Mouse (Mus musculus) E14TG2a.4 (cell line): ENCODE measurements around the gene Smtnl1.

Source experiments
- H3K27me3 ChIP-seq: 2 replicates; pipeline ENCODE4 v1.6.1; 2014; ENCODE audit warnings: low read length, control low read depth; ENCODE audit not compliant: insufficient read depth
- H3K36me3 ChIP-seq: 2 replicates; pipeline ENCODE4 v1.6.1; 2014; ENCODE audit warnings: low read length, control low read depth; ENCODE audit not compliant: insufficient read depth
- H3K4me1 ChIP-seq: replicated peaks from 2 replicates; pipeline ENCODE4 v1.6.1; 2014; ENCODE audit warnings: low read depth, low read length, control low read depth
- H3K4me3 ChIP-seq: replicated peaks from 2 replicates; pipeline ENCODE4 v1.5.1; 2014; ENCODE audit warnings: mild to moderate bottlenecking, low read length
- H3K9me3 ChIP-seq: 2 replicates; pipeline ENCODE4 v1.6.1; 2014; ENCODE audit warnings: low read length, control low read depth
- CTCF ChIP-seq: conservative IDR thresholded peaks from 2 replicates; pipeline ENCODE4 v1.5.1; 2014; ENCODE audit warnings: low read length
- NANOG ChIP-seq: IDR thresholded peaks from 2 replicates; pipeline ENCODE4 v1.6.1; 2014; ENCODE audit warnings: borderline replicate concordance, low read length, mixed read lengths
- POU5F1 ChIP-seq: IDR thresholded peaks from 2 replicates; pipeline ENCODE4 v1.6.1; 2014; ENCODE audit warnings: low read length, borderline replicate concordance

Gene Smtnl1

DNA sequence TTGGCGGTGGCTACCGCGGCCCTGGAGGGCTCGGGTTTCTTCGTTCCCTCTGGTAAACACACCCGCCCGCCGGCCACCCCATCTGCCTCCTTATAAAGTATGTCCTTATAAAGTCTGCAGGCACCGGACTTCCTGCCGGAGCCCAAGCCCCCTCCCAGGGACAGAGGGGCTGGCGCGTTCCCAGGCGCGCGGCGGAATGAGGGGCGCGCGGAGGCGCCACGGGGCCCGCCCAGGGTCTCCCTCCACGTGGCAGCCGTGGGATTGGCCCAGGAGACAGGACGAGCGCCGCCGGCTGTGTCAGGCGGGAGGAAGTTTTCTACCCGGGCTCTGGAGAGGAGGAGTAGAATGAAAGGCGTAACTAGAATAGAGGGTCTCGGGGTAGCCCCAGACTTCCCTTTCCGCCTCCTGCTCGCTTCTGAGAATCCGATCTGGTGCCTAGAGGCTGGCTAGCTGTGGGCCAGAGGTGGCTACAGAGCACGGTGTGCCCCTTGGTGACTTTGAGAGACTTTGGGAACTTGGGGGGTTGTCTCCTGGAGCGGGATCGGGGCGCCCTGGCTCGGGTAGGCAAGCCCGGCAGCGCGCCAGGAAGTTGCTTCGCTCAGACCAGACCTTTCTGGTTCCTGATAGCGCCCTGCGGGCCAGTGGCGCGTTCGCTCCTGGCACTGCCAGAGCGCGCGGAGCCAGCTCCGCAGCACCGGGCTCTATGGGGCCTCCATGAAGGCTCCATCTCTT, 17.7 kb upstream of the Smtnl1 start:
- peaks cover 37% of the 10 kb centered on the region for H3K36me3 ChIP-seq
- TF ChIP-seq POU5F1 = no peak
- TF ChIP-seq NANOG = no peak
- no peak for TF ChIP-seq CTCF
- H3K4me1 ChIP-seq = peaks cover 56% of the 10 kb centered on the region
- H3K27me3 ChIP-seq = peaks cover 48% of the 10 kb centered on the region
- H3K9me3 ChIP-seq = no peaks in the 10 kb centered on the region
- H3K4me3 ChIP-seq = peak overlapping the region; percentile 85

DNA sequence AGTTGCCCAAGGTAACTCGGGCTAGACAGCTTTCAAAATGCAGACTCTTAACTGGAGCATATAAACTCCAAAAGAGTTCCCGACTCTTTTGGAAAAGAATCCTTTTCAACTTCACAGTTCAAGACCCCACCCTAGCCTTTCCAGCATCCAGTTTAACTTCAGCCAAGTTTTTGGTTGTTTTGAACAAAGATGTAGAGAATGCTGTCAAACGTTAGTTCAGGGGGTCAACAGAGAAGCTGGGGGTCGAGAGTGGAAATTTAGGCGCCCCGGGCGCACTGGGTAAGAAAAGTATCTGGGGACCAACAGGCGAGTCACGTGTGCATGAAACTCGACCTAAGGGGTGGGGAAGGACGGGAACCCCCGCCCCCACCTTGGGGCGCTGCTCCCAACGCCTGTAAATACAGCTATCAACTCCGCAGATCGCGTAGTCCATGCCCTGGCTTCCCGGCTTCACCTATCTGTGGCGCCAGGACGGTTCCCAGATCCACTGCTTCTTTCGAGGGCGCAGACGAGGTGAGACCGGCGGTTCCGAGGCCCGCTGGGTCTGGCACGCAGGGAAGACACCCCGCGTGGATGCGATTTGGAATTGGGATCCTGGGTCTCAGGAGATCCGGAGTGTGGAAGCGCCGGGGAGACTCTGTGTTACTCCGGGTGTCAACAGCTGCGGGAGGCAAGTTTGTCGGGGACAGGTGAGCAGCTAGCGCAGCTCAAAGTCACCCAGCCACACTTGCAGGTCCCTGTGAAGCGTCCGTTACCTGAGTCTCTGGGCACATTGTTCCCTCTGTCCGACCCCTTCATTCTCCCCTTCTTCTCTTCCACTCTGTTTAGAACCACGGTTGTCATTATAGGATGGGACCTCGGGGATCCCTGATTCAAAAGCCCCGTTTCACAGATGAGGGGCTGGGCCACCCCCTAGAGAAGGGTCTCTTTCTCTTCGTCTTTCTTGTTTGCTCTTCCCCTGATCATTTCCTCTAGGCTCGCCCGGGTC, 16.8 kb upstream of the Smtnl1 start:
- Histone ChIP-seq H3K36me3 (peaks cover 29% of the 10 kb centered on the region), H3K4me1 (peaks cover 59% of the 10 kb centered on the region), H3K27me3 (peaks cover 57% of the 10 kb centered on the region), H3K4me3 (peak overlapping the region; percentile 85), H3K9me3 (no peaks in the 10 kb centered on the region)
- TF ChIP-seq POU5F1 = no peak
- no peak for TF ChIP-seq NANOG
- TF ChIP-seq CTCF = no peak

GRCm38 (mm10) chr2:84838593-84838949, 16.1 kb upstream of the Smtnl1 start, which contains the start of gene Slc43a1:
Gene Slc43a1, plus strand, starts transcription at chr2:84838850.
- Histone ChIP-seq H3K4me1 (peaks cover 59% of the 10 kb centered on the region), H3K9me3 (no peaks in the 10 kb centered on the region), H3K4me3 (peak within 1 kb of the TSS; percentile 85), H3K36me3 (peaks cover 22% of the 10 kb centered on the region), H3K27me3 (peaks cover 64% of the 10 kb centered on the region)
- TF ChIP-seq CTCF = no peak
- TF ChIP-seq POU5F1 = no peak
- TF ChIP-seq NANOG = no peak

DNA sequence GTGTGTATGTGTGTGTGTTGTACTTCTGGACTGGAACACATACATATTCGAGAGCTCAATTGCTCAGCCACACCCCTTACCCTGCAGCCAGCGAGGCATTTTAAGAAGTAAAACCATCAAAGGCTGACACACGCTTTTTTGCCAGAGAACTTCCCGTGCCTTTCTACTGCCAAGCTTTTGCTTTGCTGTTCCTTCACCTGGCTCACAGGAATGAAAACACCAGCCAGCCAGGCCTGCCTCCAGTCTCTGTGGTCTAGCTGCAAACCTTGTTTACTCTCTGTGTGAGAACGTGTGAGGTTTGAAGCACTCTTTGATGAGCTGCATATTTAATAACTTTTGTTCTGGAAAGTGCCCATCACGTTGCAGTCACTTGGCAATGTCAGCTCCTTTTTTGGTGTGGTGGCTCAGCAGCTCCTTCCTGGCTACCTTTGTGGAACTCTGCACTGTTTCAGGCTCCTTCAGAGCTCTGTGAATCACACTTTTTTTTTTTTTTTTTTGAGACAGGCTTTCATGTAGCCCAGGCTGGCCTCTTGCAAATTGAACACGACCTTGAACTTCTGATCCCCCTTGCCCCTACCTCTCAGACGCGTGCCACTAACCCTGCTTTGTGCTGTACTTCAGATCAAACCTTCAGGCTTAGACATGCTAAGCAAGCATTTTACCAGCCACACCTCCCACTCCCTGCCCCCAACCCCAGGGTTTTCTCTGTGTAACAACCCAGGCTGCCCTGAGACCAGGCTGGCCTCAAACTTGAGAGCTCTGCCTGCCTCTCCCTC, 15.6 kb upstream of the Smtnl1 start:
- Histone ChIP-seq H3K4me3 (peak overlapping the region; percentile 85), H3K9me3 (no peaks in the 10 kb centered on the region), H3K4me1 (peaks cover 59% of the 10 kb centered on the region), H3K36me3 (peaks cover 18% of the 10 kb centered on the region), H3K27me3 (peaks cover 64% of the 10 kb centered on the region)
- TF ChIP-seq NANOG (peak; percentile 47; the same call in 1 of the 2 replicates), CTCF (no peak), POU5F1 (no peak)

DNA sequence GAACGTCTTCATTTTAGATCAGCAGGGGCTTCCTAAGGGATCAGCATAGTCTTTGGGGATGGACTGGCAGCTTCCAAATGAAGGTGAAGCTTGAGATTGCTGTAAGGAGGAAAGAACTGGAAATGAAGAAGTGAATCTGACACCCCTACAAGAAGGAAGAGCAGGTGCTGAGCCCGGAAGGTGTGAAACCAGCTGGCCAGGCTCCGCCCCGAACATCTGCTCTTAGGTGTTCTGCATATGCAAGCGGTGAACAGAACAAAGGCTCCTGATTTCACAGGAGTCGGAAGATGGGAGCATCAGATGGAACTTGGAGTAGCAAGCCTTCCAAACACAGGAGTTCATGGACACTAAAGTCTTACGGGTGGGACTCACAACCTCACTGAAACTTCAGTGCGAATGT, 14.7 kb upstream of the Smtnl1 start:
- H3K4me1 ChIP-seq = peaks cover 60% of the 10 kb centered on the region
- no peak overlapping the region for H3K4me3 ChIP-seq
- H3K36me3 ChIP-seq = peaks cover 10% of the 10 kb centered on the region
- H3K9me3 ChIP-seq = no peaks in the 10 kb centered on the region
- peaks cover 62% of the 10 kb centered on the region for H3K27me3 ChIP-seq
- peak; percentile 75 for TF ChIP-seq POU5F1
- no peak for TF ChIP-seq CTCF
- TF ChIP-seq NANOG = peak; percentile 56; the same call in 1 of the 2 replicates

DNA sequence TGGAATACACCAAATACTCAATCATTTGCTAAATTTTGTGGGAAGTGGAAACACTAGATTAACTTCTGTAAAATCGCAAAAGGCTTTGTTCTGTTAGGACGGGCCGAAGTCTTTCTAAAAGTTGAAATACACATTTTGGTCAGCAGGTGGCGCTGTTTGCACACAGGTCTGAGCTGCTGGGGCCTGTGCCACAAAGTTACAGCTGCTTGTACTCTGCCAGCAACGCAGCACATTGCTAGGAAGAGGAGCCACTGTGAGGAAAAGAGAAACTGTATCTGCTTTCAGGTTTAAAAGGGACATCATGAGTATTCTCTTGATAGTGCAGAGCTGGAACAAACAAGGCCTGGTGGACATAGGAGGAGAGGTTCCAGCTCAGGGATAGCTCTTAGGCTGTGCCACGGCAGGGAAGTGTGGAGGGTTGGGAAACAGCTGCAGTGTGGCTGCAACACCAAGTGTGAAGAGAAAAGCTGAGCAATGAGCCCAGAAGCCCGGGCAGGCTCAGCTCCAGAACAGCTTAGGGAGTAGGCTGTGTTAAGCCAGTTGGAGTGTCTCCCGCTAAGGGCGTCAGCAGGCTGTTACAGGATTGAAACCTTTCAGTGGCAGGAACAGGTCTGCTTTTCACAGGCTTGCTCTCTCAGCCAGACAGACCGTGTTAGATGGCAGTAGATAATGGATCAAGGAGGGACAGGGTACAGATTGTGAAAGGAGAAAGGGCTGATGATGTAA, 9.4 kb upstream of the Smtnl1 start:
- H3K4me1 ChIP-seq = peaks cover 41% of the 10 kb centered on the region
- peaks cover 25% of the 10 kb centered on the region for H3K27me3 ChIP-seq
- no peaks in the 10 kb centered on the region for H3K9me3 ChIP-seq
- peak; percentile 66 for TF ChIP-seq CTCF
- TF ChIP-seq POU5F1 = no peak
- no peak for TF ChIP-seq NANOG
- no peak overlapping the region for H3K4me3 ChIP-seq
- H3K36me3 ChIP-seq = peaks cover 30% of the 10 kb centered on the region

GRCm38 (mm10) chr2:84827283-84827920, 5.0 kb upstream of the Smtnl1 start:
- TF ChIP-seq NANOG = no peak
- no peak for TF ChIP-seq CTCF
- TF ChIP-seq POU5F1 = no peak
- H3K4me1 ChIP-seq = peaks cover 34% of the 10 kb centered on the region

More at GRCm38 (mm10) chr2:84827283-84827920, 5.0 kb upstream of the Smtnl1 start:
- Histone ChIP-seq H3K9me3 (no peaks in the 10 kb centered on the region), H3K36me3 (peaks cover 30% of the 10 kb centered on the region), H3K4me3 (peak overlapping the region; percentile 99), H3K27me3 (peaks cover 12% of the 10 kb centered on the region)
